Mouse (Mus musculus) erythroblast, embryonic 14.5 days (primary cell): ENCODE measurements at regions not wholly inside any gene's neighbourhood (a gene's known extent, or its start where the extent isn't known, plus 50 kb on each side); places are given as distances from the start of the nearest gene placed in this dataset.

Experiments
- GATA1 ChIP-seq: IDR thresholded peaks from 2 replicates; pipeline ENCODE4 v1.6.1; 2012; ENCODE audit warnings: low read length, inconsistent platforms, mixed read lengths
- TAL1 ChIP-seq: IDR thresholded peaks from 3 replicates; pipeline ENCODE4 v1.6.1; 2012; ENCODE audit warnings: low read length, inconsistent platforms, mixed read lengths

DNA sequence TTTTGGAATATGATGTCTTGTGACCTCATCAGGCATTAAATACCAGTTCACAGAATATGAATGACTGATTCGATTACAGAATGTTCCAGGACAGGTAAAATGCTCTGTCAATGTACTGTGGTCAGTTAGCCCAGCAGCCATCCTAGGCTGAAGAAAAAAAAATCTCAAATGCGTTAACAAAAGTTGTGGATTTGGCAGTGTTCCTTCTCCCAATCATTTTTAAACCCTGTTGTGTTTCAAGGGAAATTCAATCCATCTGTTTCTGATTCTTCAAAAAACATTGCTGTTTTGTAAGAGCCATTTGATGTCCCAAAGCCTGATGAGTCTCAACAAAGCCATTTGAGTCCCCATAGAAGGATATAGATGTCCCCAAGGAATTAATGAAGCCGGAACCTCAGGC is 280.7 kb upstream of the Paip1 start:
- no peak for TF ChIP-seq TAL1
- TF ChIP-seq GATA1: no peak
